Mouse (Mus musculus) frontal cortex, adult (tissue): ENCODE results near the gene Ccnl1.

Experiments used
- ATAC-seq: cut with Nextera tagmentation; 2 replicates; pipeline ENCODE4 v1.9.2; 2017; ENCODE audit warnings: mild to moderate bottlenecking, moderate library complexity, mixed read lengths; ENCODE audit not compliant: low TSS enrichment

The Ccnl1 gene

GRCm38 (mm10) chr3:65958102-65958839 is at the start of gene Ccnl1:
Ccnl1 (minus strand) TSS chr3:65958249.
- ATAC-seq: peak; percentile 95

- no peak for ATAC-seq
Measured at GRCm38 (mm10) chr3:66004989-66005388, 46.9 kb upstream of the Ccnl1 start.

GRCm38 (mm10) chr3:66004220-66004951 is 46.3 kb upstream of the Ccnl1 start:
- peak; percentile 38; the same call in 1 of the 2 replicates for ATAC-seq

GRCm38 (mm10) chr3:66000400-66000799 is 42.4 kb upstream of the Ccnl1 start:
- no peak for ATAC-seq

- ATAC-seq: no peak
Measured at GRCm38 (mm10) chr3:65997360-65998008, 39.4 kb upstream of the Ccnl1 start.

GRCm38 (mm10) chr3:65992395-65993340 is 34.6 kb upstream of the Ccnl1 start:
- no peak; the same call in 1 of the 2 replicates for ATAC-seq

GRCm38 (mm10) chr3:65990957-65991646 is 33.1 kb upstream of the Ccnl1 start:
- peak; percentile 90 for ATAC-seq

- ATAC-seq: no peak
Measured at GRCm38 (mm10) chr3:65990524-65990923, 32.5 kb upstream of the Ccnl1 start.

- ATAC-seq: no peak
Measured at GRCm38 (mm10) chr3:65988711-65989495, 30.9 kb upstream of the Ccnl1 start.

- ATAC-seq: no peak
Measured at GRCm38 (mm10) chr3:65976296-65976695, 18.2 kb upstream of the Ccnl1 start.

GRCm38 (mm10) chr3:65975317-65975716 is 17.3 kb upstream of the Ccnl1 start:
- 0 out of 2 replicates have a peak, but pooled peaks have one; percentile 8 for ATAC-seq

- peak; percentile 97 for ATAC-seq
Measured at GRCm38 (mm10) chr3:65974232-65975058, 16.4 kb upstream of the Ccnl1 start.

GRCm38 (mm10) chr3:65973501-65974231 is 15.6 kb upstream of the Ccnl1 start:
- no peak for ATAC-seq

- ATAC-seq: no peak
Measured at GRCm38 (mm10) chr3:65969196-65969595, 11.1 kb upstream of the Ccnl1 start.

- no peak for ATAC-seq
Measured at GRCm38 (mm10) chr3:65966360-65966759, 8.3 kb upstream of the Ccnl1 start.

- no peak for ATAC-seq
Measured at GRCm38 (mm10) chr3:65962270-65962930, 4.4 kb upstream of the Ccnl1 start.

GRCm38 (mm10) chr3:65960291-65960945 is 2.4 kb upstream of the Ccnl1 start:
- ATAC-seq: no peak
